Mouse (Mus musculus) neural tube, embryonic 11.5 days (tissue): ENCODE results near the gene Cep89. TPM values are rescaled to one million over a fixed set of nuclear protein-coding genes. Genes with fewer than 3 reads are reported as not detected.

Source experiments
- ATAC-seq: fragments of 200-750 bp; cut with Nextera tagmentation; 2 replicates; pipeline ENCODE4 v1.8.0; 2017; ENCODE audit warnings: moderate number of reproducible peaks, mild to moderate bottlenecking, moderate TSS enrichment, moderate library complexity; ENCODE audit not compliant: insufficient read depth, low FRiP score, low TSS enrichment
- DNase-seq: peaks from one replicate; pipeline ENCODE4 v3.0.0-alpha.2; 2015; ENCODE audit warnings: low spot score
- H3K27ac ChIP-seq: fragments of 300-500 bp; sonication (generic); 2 replicates; pipeline ENCODE4 v1.5.1; 2014; ENCODE audit warnings: low read depth, mild to moderate bottlenecking, low read length
- H3K27me3 ChIP-seq: fragments of 300-500 bp; sonication (generic); 2 replicates; pipeline ENCODE4 v1.6.1; 2014; ENCODE audit warnings: mild to moderate bottlenecking, low read length, mixed read lengths; ENCODE audit not compliant: control insufficient read depth, insufficient read depth
- H3K36me3 ChIP-seq: fragments of 300-500 bp; sonication (generic); 2 replicates; pipeline ENCODE4 v1.6.1; 2014; ENCODE audit warnings: mild to moderate bottlenecking, low read length, moderate library complexity, mixed read lengths; ENCODE audit not compliant: control insufficient read depth, insufficient read depth
- H3K4me1 ChIP-seq: fragments of 300-500 bp; sonication (generic); 2 replicates; pipeline ENCODE4 v1.6.1; 2014; ENCODE audit warnings: low read length, mixed read lengths; ENCODE audit not compliant: control insufficient read depth, insufficient read depth
- H3K4me2 ChIP-seq: fragments of 300-500 bp; sonication (generic); 2 replicates; pipeline ENCODE4 v1.6.1; 2014; ENCODE audit warnings: low read depth, mild to moderate bottlenecking, moderate library complexity
- H3K4me3 ChIP-seq: fragments of 300-500 bp; sonication (generic); 2 replicates; pipeline ENCODE4 v1.5.1; 2014; ENCODE audit warnings: low read depth, low read length
- H3K9ac ChIP-seq: fragments of 300-500 bp; sonication (generic); 2 replicates; pipeline ENCODE4 v1.6.1; 2014; ENCODE audit warnings: mild to moderate bottlenecking, low read length
- H3K9me3 ChIP-seq: fragments of 300-500 bp; sonication (generic); 2 replicates; pipeline ENCODE4 v1.6.1; 2016; ENCODE audit warnings: low read length; ENCODE audit not compliant: control insufficient read depth
- WGBS: fragments of 180-500 bp; shearing (Covaris S2); extraction: QIAGEN DNeasy Blood & Tissue Kit; methylation state at CpG from one replicate; pipeline ENCODE4 v1.1.7; 2014; 5-methylcytosine and 5-hydroxymethylcytosine counted together
- polyA plus RNA-seq: library from polyadenylated mRNA; unstranded; fragments of >200 nt; fragmentation: Nextera tagmentation; extraction: Ambion mirVana; gene quantifications from 2 replicates; pipeline ENCODE4 v1.2.1, GENCODE M21; 2014

Gene Cep89
- polyA plus RNA-seq, 1 experiment from 2014 or later = 39.3 TPM

DNA sequence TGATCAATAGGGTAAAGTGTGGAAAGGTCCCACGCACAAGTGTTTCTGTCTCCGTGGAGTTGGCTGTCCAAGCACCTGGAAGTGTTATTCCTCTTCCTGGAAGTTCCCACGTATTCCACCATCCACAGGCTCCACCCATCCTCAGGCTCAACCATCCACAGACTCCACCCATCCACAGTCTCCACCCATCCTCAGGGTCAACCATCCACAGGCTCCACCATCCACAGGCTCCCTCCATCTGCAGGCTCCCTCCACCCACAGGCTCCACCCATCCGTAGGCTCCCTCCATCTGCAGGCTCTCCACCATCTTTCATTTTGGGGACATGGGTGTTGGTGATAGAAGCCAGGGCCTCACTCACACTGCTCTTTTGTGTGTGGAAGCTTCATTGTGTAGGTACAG is 4.3 kb downstream of the Cep89 start:
- Histone ChIP-seq H3K9me3 (no peaks in the 10 kb centered on the region), H3K4me3 (no peak overlapping the region), H3K27ac (no peak overlapping the region), H3K27me3 (no peaks in the 10 kb centered on the region), H3K4me1 (peaks cover under 1% of the 10 kb centered on the region), H3K4me2 (no peak overlapping the region), H3K36me3 (peaks cover 17% of the 10 kb centered on the region), H3K9ac (no peak overlapping the region)
- 84% methylated on average over 4 of the region's 4 CpGs for WGBS
- no peak for ATAC-seq
- DNase-seq = no peak

DNA sequence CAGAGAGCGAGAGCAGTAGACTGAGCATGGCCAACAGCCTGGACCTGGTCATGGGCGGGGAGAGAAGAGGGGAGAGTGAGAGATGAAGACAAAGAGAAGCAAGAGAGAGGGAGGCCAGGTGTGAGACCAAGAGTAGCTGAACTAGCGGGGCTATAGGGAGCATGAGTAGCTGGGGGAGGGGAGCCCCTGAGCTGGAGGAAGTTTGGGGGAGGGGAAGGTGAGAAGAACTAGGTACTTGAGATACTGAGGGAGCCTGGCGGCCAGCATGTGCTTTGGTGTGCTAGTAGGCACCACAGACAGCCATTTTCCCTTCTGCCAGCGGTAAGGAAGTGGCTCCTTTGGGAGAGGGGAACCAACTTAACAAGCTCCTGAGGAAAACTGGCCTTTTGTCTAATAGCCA is 18.4 kb downstream of the Cep89 start:
- no peak overlapping the region for H3K27ac ChIP-seq
- no peak overlapping the region for H3K9ac ChIP-seq
- DNase-seq (no peak), ATAC-seq (no peak)
- no peak overlapping the region for H3K4me3 ChIP-seq
- 69% methylated on average over 5 of the region's 5 CpGs for WGBS
- H3K36me3 ChIP-seq = peaks cover 3% of the 10 kb centered on the region
- no peaks in the 10 kb centered on the region for H3K9me3 ChIP-seq
- no peak overlapping the region for H3K4me2 ChIP-seq
- H3K4me1 ChIP-seq = no peaks in the 10 kb centered on the region
- H3K27me3 ChIP-seq = no peaks in the 10 kb centered on the region

DNA sequence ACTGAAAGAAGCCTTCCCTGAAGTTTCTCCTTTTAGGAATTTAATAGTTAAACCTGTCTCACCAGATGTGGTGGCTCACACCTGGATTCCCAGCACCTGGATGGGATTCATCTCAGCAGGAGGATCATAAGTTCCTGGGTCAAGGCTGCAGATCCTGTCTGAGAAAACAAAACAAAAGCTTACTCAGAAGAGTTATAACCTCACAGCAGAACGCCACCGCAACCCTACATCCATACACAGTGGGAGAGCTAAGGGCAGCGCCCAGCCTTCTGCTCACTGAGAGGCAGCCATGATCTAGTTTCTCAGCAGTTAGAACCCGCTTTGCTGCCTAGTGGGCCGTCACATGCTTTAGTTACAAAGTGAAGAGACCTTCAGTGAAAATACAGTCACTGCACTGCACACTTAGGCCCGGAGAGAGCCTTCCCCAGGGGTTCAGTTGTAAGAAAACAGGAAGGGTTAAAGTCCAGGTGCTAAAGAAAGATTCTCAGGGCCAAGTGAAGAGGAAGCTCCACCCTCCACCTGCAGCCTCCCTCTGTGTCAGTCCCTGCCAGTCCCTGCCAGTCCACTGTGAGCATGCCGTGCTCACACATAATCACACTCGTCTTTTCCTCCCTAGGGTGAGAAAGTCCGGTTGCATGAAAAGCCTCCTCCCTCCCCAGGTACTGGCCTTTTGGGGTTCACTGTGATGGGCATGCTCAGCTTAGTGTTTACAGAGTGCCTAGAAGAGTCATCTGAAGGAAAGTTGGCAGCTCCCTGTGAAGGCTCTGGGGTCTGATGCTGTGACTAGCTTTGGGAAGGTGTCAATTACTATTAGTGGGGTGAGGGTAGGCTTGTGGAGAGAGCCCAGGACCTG is 19.2 kb downstream of the Cep89 start:
- WGBS = 82% methylated on average over 9 of the region's 9 CpGs
- no peak overlapping the region for H3K27ac ChIP-seq
- no peaks in the 10 kb centered on the region for H3K9me3 ChIP-seq
- H3K4me1 ChIP-seq = no peaks in the 10 kb centered on the region
- peaks cover 3% of the 10 kb centered on the region; the same call in 1 of the 2 replicates for H3K36me3 ChIP-seq
- H3K4me2 ChIP-seq = no peak overlapping the region
- H3K27me3 ChIP-seq = no peaks in the 10 kb centered on the region
- H3K9ac ChIP-seq = no peak overlapping the region
- H3K4me3 ChIP-seq = no peak overlapping the region
- ATAC-seq (no peak), DNase-seq (no peak)

DNA sequence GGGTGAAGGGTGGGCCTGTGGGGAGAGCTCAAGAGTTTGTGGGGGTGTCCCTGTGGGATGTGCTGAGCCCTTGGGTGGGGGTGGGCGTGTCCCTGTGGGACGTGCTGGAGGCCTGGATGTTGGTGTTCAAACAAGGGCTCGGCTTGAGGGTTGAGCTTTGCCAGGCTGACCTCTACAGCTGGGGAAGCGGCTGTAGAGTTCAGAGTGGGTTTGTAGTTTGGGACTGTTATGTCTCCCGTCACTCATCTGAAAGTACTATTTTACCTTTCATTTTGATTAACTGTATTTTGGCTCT is 19.8 kb downstream of the Cep89 start:
- Histone ChIP-seq H3K27ac (no peak overlapping the region), H3K27me3 (no peaks in the 10 kb centered on the region), H3K4me1 (no peaks in the 10 kb centered on the region), H3K4me2 (no peak overlapping the region), H3K36me3 (peaks cover 3% of the 10 kb centered on the region), H3K4me3 (no peak overlapping the region), H3K9ac (no peak overlapping the region), H3K9me3 (no peaks in the 10 kb centered on the region)
- WGBS = 88% methylated on average over 5 of the region's 5 CpGs
- DNase-seq (no peak), ATAC-seq (no peak)

DNA sequence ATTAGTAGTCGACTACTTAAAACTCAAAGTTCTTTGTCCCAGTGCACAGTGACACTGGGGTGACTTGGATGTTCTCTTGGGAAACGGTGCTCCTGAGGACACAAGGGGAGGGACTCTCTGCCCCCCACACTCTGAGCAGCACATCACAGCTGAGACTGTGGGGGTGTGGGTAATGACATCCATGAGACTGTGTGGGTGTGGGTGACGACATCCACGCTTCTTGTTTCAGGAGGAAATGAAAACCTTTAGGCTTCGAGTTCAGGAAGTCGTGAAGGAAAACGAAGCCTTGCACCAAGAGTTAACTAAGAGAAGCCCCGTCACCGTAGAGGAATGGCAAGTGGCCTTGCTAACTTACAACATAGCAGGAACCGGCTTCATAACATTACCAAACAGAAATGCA is 26.2 kb downstream of the Cep89 start:
- Histone ChIP-seq H3K9ac (no peak overlapping the region), H3K4me3 (no peak overlapping the region), H3K9me3 (no peaks in the 10 kb centered on the region), H3K4me2 (no peak overlapping the region), H3K4me1 (no peaks in the 10 kb centered on the region), H3K27me3 (no peaks in the 10 kb centered on the region), H3K27ac (no peak overlapping the region), H3K36me3 (no peaks in the 10 kb centered on the region; the same call in none of the 2 replicates)
- DNase-seq (no peak), ATAC-seq (no peak)
- 94% methylated on average over 10 of the region's 10 CpGs for WGBS

DNA sequence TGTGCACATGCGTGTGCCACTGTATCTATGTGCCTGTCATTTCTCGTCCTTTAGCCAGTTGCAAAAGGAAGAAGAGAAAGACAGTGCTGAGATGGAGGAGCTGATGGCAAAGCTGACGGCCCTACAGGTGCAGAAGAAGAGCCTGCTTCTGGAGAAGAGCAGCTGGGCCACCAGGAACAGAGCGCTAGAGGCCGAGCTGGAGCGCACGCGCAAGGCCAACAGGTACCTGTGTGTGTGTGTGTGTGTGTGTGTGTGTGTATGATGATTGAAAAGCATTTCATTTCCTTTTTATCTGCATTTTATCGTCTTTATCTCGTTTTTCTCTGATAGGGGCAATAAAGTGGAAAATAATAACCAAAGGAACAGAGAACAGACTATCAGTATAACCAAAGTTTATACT is 31.3 kb downstream of the Cep89 start:
- no peak overlapping the region for H3K4me2 ChIP-seq
- DNase-seq (no peak), ATAC-seq (no peak)
- no peaks in the 10 kb centered on the region for H3K27me3 ChIP-seq
- peaks cover 10% of the 10 kb centered on the region for H3K36me3 ChIP-seq
- H3K27ac ChIP-seq = no peak overlapping the region
- H3K4me1 ChIP-seq = no peaks in the 10 kb centered on the region
- H3K9ac ChIP-seq = no peak overlapping the region
- no peak overlapping the region for H3K4me3 ChIP-seq
- no peaks in the 10 kb centered on the region for H3K9me3 ChIP-seq
- WGBS = 92% methylated on average over 10 of the region's 10 CpGs

DNA sequence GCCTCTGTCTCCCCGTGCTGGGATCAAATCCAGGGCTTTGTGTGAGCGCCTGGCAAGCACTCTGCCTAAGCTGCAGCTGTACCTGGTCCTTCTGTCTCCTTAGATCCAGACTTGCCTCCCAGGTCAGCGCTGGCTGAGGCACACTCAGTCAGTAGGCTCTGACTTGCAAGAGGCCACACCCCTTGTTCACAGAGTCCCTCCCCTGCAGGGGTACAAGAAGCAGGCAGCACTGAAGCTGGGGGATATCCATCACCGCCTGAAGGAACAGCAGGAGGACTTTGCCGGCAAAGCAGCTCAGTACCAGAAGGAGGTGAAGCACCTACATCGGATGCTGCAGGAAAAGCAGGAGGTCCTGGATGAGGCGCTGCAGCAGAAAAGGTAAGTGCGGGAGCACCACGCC is 38.4 kb downstream of the Cep89 start:
- Histone ChIP-seq H3K27me3 (no peaks in the 10 kb centered on the region), H3K9me3 (no peaks in the 10 kb centered on the region), H3K9ac (no peak overlapping the region), H3K4me3 (no peak overlapping the region), H3K27ac (no peak overlapping the region), H3K4me1 (no peaks in the 10 kb centered on the region), H3K4me2 (no peak overlapping the region), H3K36me3 (peaks cover 18% of the 10 kb centered on the region)
- DNase-seq (no peak), ATAC-seq (no peak)
- WGBS = 83% methylated on average over 9 of the region's 9 CpGs

DNA sequence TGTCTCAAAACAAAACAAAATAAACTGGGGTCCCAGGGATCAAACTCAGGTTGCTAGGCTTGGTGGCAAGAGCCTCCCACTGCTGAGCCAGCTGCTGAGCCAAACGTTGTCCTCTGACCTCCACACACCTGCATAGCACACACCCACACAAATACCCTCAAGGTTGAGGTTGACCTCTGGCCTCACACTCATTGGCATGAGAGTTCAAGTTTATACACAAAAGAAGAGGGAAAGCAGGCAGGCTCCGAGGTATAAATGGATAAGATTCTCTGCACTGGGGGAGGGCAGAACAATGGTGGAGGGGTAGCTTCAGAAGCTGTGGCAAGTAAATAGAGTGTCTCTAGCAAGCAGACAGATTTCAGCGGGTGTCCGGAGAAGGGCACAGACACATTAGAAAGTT is 50.7 kb downstream of the Cep89 start:
- DNase-seq = no peak
- Histone ChIP-seq H3K4me3 (no peak overlapping the region), H3K4me1 (no peaks in the 10 kb centered on the region), H3K4me2 (no peak overlapping the region), H3K9me3 (no peaks in the 10 kb centered on the region), H3K27me3 (no peaks in the 10 kb centered on the region), H3K36me3 (no peaks in the 10 kb centered on the region), H3K9ac (no peak overlapping the region), H3K27ac (no peak overlapping the region)
- ATAC-seq = no peak
- WGBS = 54% methylated on average over 4 of the region's 4 CpGs

DNA sequence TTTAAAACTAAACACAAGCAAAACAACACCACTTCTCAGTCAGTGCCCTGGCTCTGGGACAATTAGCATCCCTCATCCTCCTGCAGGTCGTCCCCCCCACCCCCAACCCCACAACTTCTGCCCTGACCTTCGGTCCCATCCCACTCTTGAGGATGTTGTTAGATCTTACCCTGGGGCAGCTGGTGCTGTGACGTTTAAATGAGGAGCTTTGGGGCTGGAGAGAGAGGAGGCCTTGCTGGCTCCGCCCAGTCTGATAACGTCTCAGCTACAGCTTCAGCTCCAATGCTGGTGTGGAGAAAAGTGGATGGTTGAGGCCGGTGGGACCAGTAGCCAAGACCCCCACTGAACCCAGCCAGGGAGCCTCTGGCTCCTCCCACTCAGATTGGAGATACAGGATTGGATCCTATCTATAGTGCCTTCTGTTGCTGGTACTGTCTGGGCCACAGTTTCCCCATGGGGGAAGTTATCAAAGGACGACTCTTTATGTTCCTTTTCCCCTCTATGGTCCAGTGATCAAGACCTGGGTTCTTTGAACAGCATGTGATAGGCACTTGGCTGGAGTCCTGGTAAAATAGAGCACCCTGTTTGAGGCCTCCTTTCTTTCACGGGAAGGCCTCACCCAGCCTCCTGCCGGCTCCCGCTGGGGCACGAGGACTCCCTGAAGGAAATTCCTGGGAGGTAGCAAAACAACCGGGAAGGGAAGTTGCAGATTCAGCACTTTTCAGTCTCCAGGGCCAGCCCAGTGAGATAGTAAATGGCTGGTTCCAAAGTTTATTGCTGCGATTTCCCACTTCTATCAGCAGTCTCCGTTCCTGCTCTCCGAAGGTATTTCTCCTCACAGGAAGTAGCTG is 51.4 kb downstream of the Cep89 start, which contains the start of gene Slc7a9:
Slc7a9 (plus strand) TSS at position 801 of the 851 bp plus-strand sequence.
- no peak within 1 kb of the TSS for H3K9ac ChIP-seq
- H3K4me1 ChIP-seq = no peaks in the 10 kb centered on the region
- no peak for ATAC-seq
- no peak within 1 kb of the TSS for H3K4me2 ChIP-seq
- no peaks in the 10 kb centered on the region for H3K9me3 ChIP-seq
- no peak for DNase-seq
- no peak within 1 kb of the TSS for H3K4me3 ChIP-seq
- H3K27me3 ChIP-seq = no peaks in the 10 kb centered on the region
- no peak within 1 kb of the TSS for H3K27ac ChIP-seq
- no peaks in the 10 kb centered on the region for H3K36me3 ChIP-seq
- 27% methylated on average over 15 of the region's 15 CpGs for WGBS
